Mouse (Mus musculus): ENCODE measurements around the gene Kank1.

GRCm38 (mm10) chr19:25460760-25461159, 224.0 kb downstream of the Kank1 start:
- TF ChIP-seq CTCF (conservative IDR thresholded peaks at IDR 0.05; ENCODE audit: low read length) (no peak), NANOG (IDR thresholded peaks at IDR 0.05; ENCODE audit: borderline replicate concordance, low read length) (no peak)
